Mouse (Mus musculus) Muller cell, postnatal 12 days (primary cell): ENCODE data around the gene Sephs2.
A peak's percentile ranks its signal among the peaks of the same experiment; 100 is the strongest.

Source experiments
- DNase-seq: peaks from one replicate; pipeline ENCODE4 v3.0.0-alpha.2; 2015; ENCODE audit errors: inconsistent ontology term

Sephs2 gene

GRCm38 (mm10) chr7:127273925-127274789 lies at the start of gene Sephs2:
Gene Sephs2 (minus strand): TSS chr7:127274055.
- DNase-seq = peak; percentile 89

DNA sequence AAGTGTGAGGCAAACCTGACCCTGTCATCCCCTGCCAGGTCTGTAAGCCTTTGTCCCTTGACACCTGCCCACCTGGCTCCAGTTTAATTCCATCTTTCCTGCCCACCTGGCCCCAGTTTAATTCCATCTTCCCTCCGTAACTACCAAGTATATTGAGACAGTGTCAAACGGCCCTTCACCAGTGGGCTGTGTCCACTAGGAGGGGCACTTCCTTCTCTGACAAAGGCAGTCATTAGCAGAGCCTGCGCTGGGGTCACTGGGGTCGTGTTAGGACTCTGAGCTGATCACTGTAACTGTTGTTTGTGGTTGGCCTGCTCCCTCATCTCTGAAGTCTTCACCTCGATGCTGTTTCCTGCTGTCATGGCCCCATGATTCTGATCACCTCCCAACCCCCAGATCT lies 48.2 kb upstream of the Sephs2 start:
- no peak for DNase-seq

DNA sequence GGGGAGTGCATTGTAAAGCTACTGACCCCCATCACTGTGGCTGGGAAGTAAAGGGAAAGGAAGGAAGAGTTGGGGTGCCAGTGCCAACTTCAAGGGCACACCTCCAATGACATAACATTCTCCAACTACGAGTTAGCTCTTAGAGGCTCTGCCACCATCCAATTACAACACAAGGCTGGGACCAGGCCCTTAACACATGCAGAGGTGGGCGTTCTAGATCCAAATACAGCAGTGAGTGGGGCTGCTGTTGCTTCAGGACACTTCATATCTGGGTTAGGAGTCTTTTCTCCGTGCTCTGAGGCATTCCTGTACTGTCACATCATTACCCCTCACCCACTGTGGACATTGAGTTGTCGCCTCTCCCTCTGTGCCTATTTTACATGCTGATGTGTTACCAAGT lies 47.3 kb upstream of the Sephs2 start:
- no peak for DNase-seq

- no peak for DNase-seq
These were observed 40.1 kb upstream of the Sephs2 start for GRCm38 (mm10) chr7:127313912-127314311.

GRCm38 (mm10) chr7:127309951-127310350 lies 36.1 kb upstream of the Sephs2 start:
- no peak for DNase-seq

GRCm38 (mm10) chr7:127308887-127309286 lies 35.0 kb upstream of the Sephs2 start:
- DNase-seq = peak; percentile 50

GRCm38 (mm10) chr7:127308431-127308830 lies 34.6 kb upstream of the Sephs2 start:
- DNase-seq = no peak

GRCm38 (mm10) chr7:127297586-127298193 lies 23.8 kb upstream of the Sephs2 start:
- DNase-seq = no peak

GRCm38 (mm10) chr7:127296786-127297555 lies 23.1 kb upstream of the Sephs2 start:
- DNase-seq = no peak

GRCm38 (mm10) chr7:127296098-127296497 lies 22.2 kb upstream of the Sephs2 start, which contains the start of gene Itgal:
Gene Itgal (plus strand): TSS chr7:127296260.
- DNase-seq = no peak

DNA sequence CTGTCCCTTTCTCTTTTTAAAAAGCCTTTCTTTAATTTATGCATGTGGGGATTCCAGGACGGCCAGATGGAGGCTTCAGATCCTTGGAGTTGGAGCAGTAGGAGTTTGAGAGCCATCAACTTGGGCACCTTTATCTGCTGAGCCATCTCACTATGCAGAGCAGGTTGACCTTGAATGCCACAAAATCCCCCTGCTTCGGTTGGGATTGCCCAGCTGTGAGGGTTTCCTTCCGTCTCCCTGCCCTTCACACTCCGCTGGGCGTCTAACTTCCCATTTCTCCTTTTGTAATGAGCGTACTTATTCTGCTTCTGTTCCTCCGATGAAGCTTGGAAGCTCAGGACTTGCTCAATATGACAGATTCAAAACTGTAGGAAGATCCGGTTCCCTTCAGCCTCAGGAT lies 16.3 kb upstream of the Sephs2 start:
- peak; percentile 23 for DNase-seq

- DNase-seq = no peak
These were observed 15.5 kb upstream of the Sephs2 start for GRCm38 (mm10) chr7:127289306-127289705.

GRCm38 (mm10) chr7:127287940-127288339 lies 14.1 kb upstream of the Sephs2 start:
- DNase-seq = no peak

GRCm38 (mm10) chr7:127285154-127285553 lies 11.3 kb upstream of the Sephs2 start:
- DNase-seq = no peak

DNA sequence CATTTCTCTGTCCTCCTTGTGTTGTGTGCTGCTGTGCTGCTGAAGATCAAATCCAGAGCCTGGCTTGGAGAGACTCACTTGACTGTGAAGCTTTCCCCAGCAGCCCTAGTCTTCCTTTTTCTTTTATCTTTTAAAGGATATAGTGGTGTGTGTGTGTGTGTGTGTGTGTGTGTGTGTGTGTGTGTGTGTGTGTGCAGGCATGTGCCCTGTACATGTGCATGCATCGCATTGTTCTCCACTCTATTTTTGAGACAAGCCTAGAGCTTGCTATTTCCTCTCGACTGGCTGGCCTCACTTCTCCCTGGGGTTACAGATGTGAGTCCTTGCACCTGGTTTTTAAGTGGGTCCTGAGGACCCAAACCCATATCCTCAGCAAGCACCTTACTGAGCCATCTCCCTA lies 8.3 kb upstream of the Sephs2 start:
- no peak for DNase-seq

- DNase-seq = no peak
These were observed 7.3 kb upstream of the Sephs2 start for GRCm38 (mm10) chr7:127281114-127281513.

DNA sequence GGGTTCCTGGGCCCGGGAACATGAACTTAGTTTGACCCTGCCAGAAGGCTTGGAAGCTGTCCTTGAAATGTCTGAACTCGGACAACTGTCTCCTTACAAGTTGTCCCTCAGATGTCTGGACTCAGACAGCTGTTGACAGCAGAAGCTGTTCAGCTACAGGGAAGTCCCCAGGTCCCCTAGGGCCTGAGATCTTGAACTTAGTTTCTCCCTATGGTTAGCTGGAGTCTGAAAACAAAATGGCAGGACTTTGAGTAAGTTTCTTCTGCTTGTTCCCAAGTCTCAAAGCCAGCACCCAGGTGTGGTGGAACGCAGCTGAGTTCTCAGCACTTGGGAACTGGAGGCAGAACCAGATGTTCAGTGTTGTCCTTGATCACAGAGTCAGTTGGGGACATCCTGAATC lies 6.2 kb upstream of the Sephs2 start:
- DNase-seq = no peak

GRCm38 (mm10) chr7:127278311-127278710 lies 4.5 kb upstream of the Sephs2 start:
- peak; percentile 26 for DNase-seq

DNA sequence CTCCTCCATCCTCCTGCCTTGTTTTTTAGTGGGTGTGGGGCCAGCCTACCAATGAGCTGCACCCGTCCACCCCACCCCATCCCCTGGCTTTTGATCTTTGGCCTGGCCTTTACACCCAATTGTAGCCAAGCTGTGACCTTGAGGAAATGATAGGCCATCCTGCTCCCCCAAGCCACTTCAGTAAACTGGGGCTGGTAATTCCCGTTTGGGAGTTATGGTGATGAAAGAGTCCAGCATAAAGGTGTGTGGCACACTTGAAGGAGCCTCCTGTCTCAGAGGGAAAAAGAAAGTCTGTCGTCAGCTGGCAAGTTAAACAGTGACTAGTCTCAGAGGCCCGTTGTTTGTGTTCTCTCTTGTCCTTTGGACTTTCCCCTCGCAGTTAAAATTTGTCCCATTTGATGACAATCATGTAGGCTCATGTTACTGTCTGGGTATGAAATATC lies 2.7 kb upstream of the Sephs2 start:
- no peak for DNase-seq

GRCm38 (mm10) chr7:127273118-127273923 lies 534 bp downstream of the Sephs2 start:
- DNase-seq = peak; percentile 65

- DNase-seq = no peak
These were observed 1.3 kb downstream of the Sephs2 start for GRCm38 (mm10) chr7:127272566-127272965.
